Mouse (Mus musculus): Measurements from ENCODE around the gene Gpt2. TPM values are rescaled to one million over a fixed set of nuclear protein-coding genes. Genes with fewer than 3 reads are reported as not detected.

Gpt2 gene
- polyA plus RNA-seq, 1 experiment, result 156 TPM

DNA sequence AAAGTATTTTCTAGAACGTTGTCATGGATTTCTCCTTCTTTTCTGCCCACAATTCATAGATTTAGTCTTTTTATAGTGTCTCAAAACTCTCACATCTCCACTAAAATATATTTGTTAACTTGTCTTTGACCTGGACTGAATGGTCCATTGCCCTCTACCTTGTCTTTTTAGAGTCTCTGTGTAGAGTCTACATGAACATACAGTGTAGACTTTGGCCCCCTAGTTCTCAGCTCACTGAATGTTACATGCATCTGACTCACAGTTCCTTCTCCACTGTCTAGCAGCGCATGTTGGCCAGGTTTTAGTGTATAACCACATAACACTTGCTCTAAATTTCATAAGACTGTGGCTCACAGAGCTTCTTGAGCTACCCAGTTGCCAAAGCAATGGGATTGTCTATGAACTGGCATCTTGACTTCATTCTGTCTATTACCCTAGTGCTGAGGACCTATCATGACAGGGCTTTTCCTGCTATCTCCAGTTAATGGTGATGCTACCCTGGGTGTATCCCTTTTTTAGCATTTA lies 81.7 kb downstream of the Gpt2 start:
- H3K27me3 ChIP-seq (ENCODE audit: control insufficient read depth, insufficient read depth, insufficient read length), result no peaks in the 10 kb centered on the region
- H3K36me3 ChIP-seq (ENCODE audit: control insufficient read depth, insufficient read depth), result no peaks in the 10 kb centered on the region
- no peak for TF ChIP-seq POLR2AphosphoS2 (IDR thresholded peaks at IDR 0.05; ENCODE audit: insufficient read length, low read depth)
- no peak for TF ChIP-seq TCF3 (IDR thresholded peaks at IDR 0.05; ENCODE audit: insufficient read length, low read depth)
- no peak for TF ChIP-seq MYOD1 (IDR thresholded peaks at IDR 0.05; ENCODE audit: control insufficient read depth in 1 of 3, insufficient read length in 2 of 3, low read depth in 2 of 3)
- no peak for TF ChIP-seq REST (IDR thresholded peaks at IDR 0.05; ENCODE audit: insufficient read depth, insufficient read length)
- peak; percentile 58; the same call in 1 of the 2 replicates for TF ChIP-seq CEBPB (IDR thresholded peaks at IDR 0.05; ENCODE audit: insufficient read depth, poor library complexity, severe bottlenecking)
- no peak overlapping the region for H3K4me3 ChIP-seq
- H3ac ChIP-seq (ENCODE audit: control insufficient read depth, insufficient read length), result no peak overlapping the region
- H3K79me2 ChIP-seq (ENCODE audit: control insufficient read depth, insufficient read depth), result no peaks in the 10 kb centered on the region
- H3K4me2 ChIP-seq (ENCODE audit: low read depth), result no peak overlapping the region

Other genes with a start within 250 kb of the Gpt2 start
- 13.2 TPM for gene Orc6, start 192.9 kb upstream of the Gpt2 start, polyA plus RNA-seq (2012; fragmentation: generic; extraction: Trizol)
- 52.1 TPM for gene Vps35, start 192.8 kb upstream of the Gpt2 start, polyA plus RNA-seq (2012; fragmentation: generic; extraction: Trizol)
- 3.7 TPM for gene Mylk3, start 106.2 kb upstream of the Gpt2 start, polyA plus RNA-seq (2012; fragmentation: generic; extraction: Trizol)
- gene 4921524J17Rik, start 59.7 kb upstream of the Gpt2 start, polyA plus RNA-seq (2012; fragmentation: generic; extraction: Trizol), result 12.3 TPM
- gene Dnaja2, start 62.8 kb downstream of the Gpt2 start, polyA plus RNA-seq (2012; fragmentation: generic; extraction: Trizol), result 104 TPM
- 0.31 TPM for gene Neto2, start 208.3 kb downstream of the Gpt2 start, polyA plus RNA-seq (2012; fragmentation: generic; extraction: Trizol)